In genomic region chr1:172159970-172160369, GRCm38 (mm10) we compare ENCODE assay signal across 30 mouse cellular contexts. TPM values are rescaled to one million over a fixed set of nuclear protein-coding genes. Genes with fewer than 3 reads are reported as not detected.
A peak's percentile ranks its signal among the peaks of the same experiment; 100 is the strongest.
DNase-seq lines count a peak whose midpoint lies in the region; ATAC-seq and TF ChIP-seq lines count a peak whose summit lies in the region.
"Had no signal": no experiment of that assay in that cellular context is flagged by ENCODE, and none has a peak within 500 bp of the region (broad histone marks: within the 10 kb centered on the region; RNA-seq: fewer than 3 reads in every experiment).

No protein-coding gene starts in this region.

- no peak overlapping the region for H3K9ac ChIP-seq in heart, embryonic 15.5 days
- no peak overlapping the region for H3K9ac ChIP-seq in stomach, embryonic 16.5 days (ENCODE audit: low read length)
- H3K9ac ChIP-seq: embryonic facial prominence, embryonic 15.5 days; forebrain, embryonic 12.5 days; forebrain, postnatal 0 days; hindbrain, embryonic 14.5 days; liver, embryonic 15.5 days; midbrain, embryonic 13.5 days; neural tube, embryonic 13.5 days had no signal

- H3K27ac ChIP-seq in heart, embryonic 10.5 days: peak overlapping the region; percentile 81
- H3K27ac ChIP-seq in heart, embryonic 15.5 days: peak overlapping the region; percentile 67
- H3K27ac ChIP-seq in kidney, adult 2 months (ENCODE audit: insufficient read depth, low read depth, low read length): peak overlapping the region; percentile 80; the same call in 1 of the 2 replicates
- H3K27ac ChIP-seq in stomach, embryonic 16.5 days (ENCODE audit: low read length): no peak overlapping the region
- H3K27ac ChIP-seq: embryonic facial prominence, embryonic 10.5 days; embryonic facial prominence, embryonic 15.5 days; forebrain, embryonic 12.5 days; hindbrain, embryonic 14.5 days; liver, embryonic 15.5 days; midbrain, embryonic 13.5 days; neural tube, embryonic 13.5 days had no signal

- ATAC-seq in heart, embryonic 15.5 days (replicated peaks; ENCODE audit: insufficient number of reproducible peaks, insufficient read depth, low FRiP score, low read depth): no peak
- ATAC-seq in stomach, embryonic 16.5 days (ENCODE audit: insufficient read depth, low FRiP score): peak; percentile 44; the same call in 1 of the 2 replicates
- ATAC-seq: forebrain, postnatal 0 days; midbrain, embryonic 13.5 days; Patski had no signal

- no peak for DNase-seq in heart, embryonic 10.5 days (ENCODE audit: low spot score)
- no peak for DNase-seq in heart, postnatal 36 days
- DNase-seq in heart, postnatal 14 days: no peak
- no peak for DNase-seq in kidney, adult 2 months
- DNase-seq in kidney, postnatal 4 days: no peak
- no peak for DNase-seq in layer of hippocampus, adult 8-10 months (ENCODE audit: low spot score in 2 of 2)
- DNase-seq: adrenal gland, postnatal 10 days; cerebellum, adult 8-10 months; cerebellum, postnatal 25 days; forebrain, postnatal 0 days; gastrocnemius, postnatal 14 days; kidney, postnatal 10 days; liver; lung, postnatal 4 days; right cerebral cortex, postnatal 4 days; thymus, adult 18-20 months; thymus, postnatal 25 days had no signal

- H3K36me3 ChIP-seq in heart, embryonic 10.5 days: peaks cover 18% of the 10 kb centered on the region
- peaks cover 15% of the 10 kb centered on the region for H3K36me3 ChIP-seq in heart, embryonic 15.5 days
- H3K36me3 ChIP-seq in kidney, adult 2 months (ENCODE audit: control insufficient read depth, insufficient read depth, low read length): peaks cover 4% of the 10 kb centered on the region; the same call in 1 of the 2 replicates
- no peaks in the 10 kb centered on the region for H3K36me3 ChIP-seq in stomach, embryonic 16.5 days (ENCODE audit: control insufficient read depth, insufficient read depth, low read length)

- TF ChIP-seq POLR2A in kidney, adult 2 months (IDR thresholded peaks at IDR 0.05; ENCODE audit: low read depth, low read length): no peak

- TF ChIP-seq CTCF in kidney, adult 2 months (conservative IDR thresholded peaks at IDR 0.05; ENCODE audit: insufficient read depth, insufficient read length, low read depth, low read length): no peak

- H3K9me3 ChIP-seq in heart, embryonic 10.5 days: no peaks in the 10 kb centered on the region
- H3K9me3 ChIP-seq in heart, embryonic 15.5 days (replicated peaks): no peaks in the 10 kb centered on the region
- no peaks in the 10 kb centered on the region for H3K9me3 ChIP-seq in stomach, embryonic 16.5 days (replicated peaks; ENCODE audit: control insufficient read depth, low read length)
- H3K9me3 ChIP-seq: embryonic facial prominence, embryonic 10.5 days; embryonic facial prominence, embryonic 15.5 days; forebrain, embryonic 12.5 days; liver, embryonic 15.5 days; megakaryocyte, embryonic 14.5 days; midbrain, embryonic 13.5 days; neural tube, embryonic 13.5 days had no signal

- intact Hi-C loops in heart, postnatal 36 days (cut with DNase I): loop anchor here (5.0 kb wide), 1 partner anchor 37 kb away; no protein-coding TSS in a partner anchor
- intact Hi-C loops in heart, postnatal 14 days (cut with DNase I): loop anchor here (5.0 kb wide), 2 partner anchors 57 to 87 kb away; partner anchors contain the start of gene Casq1

- 53% methylated on average over 4 of the region's 4 CpGs for WGBS in heart, embryonic 10.5 days
- 39% methylated on average over 4 of the region's 4 CpGs for WGBS in heart, embryonic 15.5 days
- 27% methylated on average over 4 of the region's 4 CpGs for WGBS in kidney, adult 2 months
- WGBS in stomach, embryonic 16.5 days: 18% methylated on average over 4 of the region's 4 CpGs

- H3K4me1 ChIP-seq in heart, embryonic 10.5 days: peaks cover 18% of the 10 kb centered on the region
- peaks cover 31% of the 10 kb centered on the region for H3K4me1 ChIP-seq in heart, embryonic 15.5 days (replicated peaks)
- H3K4me1 ChIP-seq in kidney, adult 2 months (ENCODE audit: control insufficient read depth, insufficient read depth, low read length): peaks cover 18% of the 10 kb centered on the region
- H3K4me1 ChIP-seq in stomach, embryonic 16.5 days (ENCODE audit: control insufficient read depth, insufficient read depth, low read length): peaks cover 9% of the 10 kb centered on the region
- H3K4me1 ChIP-seq: embryonic facial prominence, embryonic 10.5 days; embryonic facial prominence, embryonic 15.5 days had no signal

- H3K4me3 ChIP-seq in heart, embryonic 10.5 days: 0 out of 2 replicates have a peak overlapping the region, but pooled peaks have one; percentile 2
- H3K4me3 ChIP-seq in heart, embryonic 15.5 days: no peak overlapping the region
- H3K4me3 ChIP-seq in kidney, adult 2 months (ENCODE audit: insufficient read depth, low read depth, low read length): no peak overlapping the region
- H3K4me3 ChIP-seq in stomach, embryonic 16.5 days (replicated peaks; ENCODE audit: low read length): no peak overlapping the region
- H3K4me3 ChIP-seq: embryonic facial prominence, embryonic 10.5 days; embryonic facial prominence, embryonic 15.5 days; forebrain, embryonic 12.5 days; liver, embryonic 15.5 days; megakaryocyte, embryonic 14.5 days; midbrain, embryonic 13.5 days; neural tube, embryonic 13.5 days had no signal

- H3K27me3 ChIP-seq in heart, embryonic 10.5 days (ENCODE audit: insufficient read depth, poor library complexity, severe bottlenecking): no peaks in the 10 kb centered on the region
- no peaks in the 10 kb centered on the region for H3K27me3 ChIP-seq in heart, embryonic 15.5 days
- H3K27me3 ChIP-seq in kidney, adult 2 months (replicated peaks; ENCODE audit: control insufficient read depth, insufficient read depth, low read length): no peaks in the 10 kb centered on the region
- H3K27me3 ChIP-seq in stomach, embryonic 16.5 days (ENCODE audit: control insufficient read depth, insufficient read depth, low read length): no peaks in the 10 kb centered on the region
- H3K27me3 ChIP-seq: embryonic facial prominence, embryonic 15.5 days; forebrain, embryonic 12.5 days; liver, embryonic 15.5 days; megakaryocyte, embryonic 14.5 days; midbrain, embryonic 13.5 days; neural tube, embryonic 13.5 days; Patski had no signal

- H3K4me2 ChIP-seq in heart, embryonic 15.5 days: peak overlapping the region; percentile 32; the same call in 1 of the 2 replicates
- no peak overlapping the region for H3K4me2 ChIP-seq in stomach, embryonic 16.5 days (ENCODE audit: low read depth, low read length)
- H3K4me2 ChIP-seq: embryonic facial prominence, embryonic 15.5 days; forebrain, embryonic 12.5 days; hindbrain, embryonic 14.5 days; liver, embryonic 15.5 days; midbrain, embryonic 13.5 days; neural tube, embryonic 13.5 days had no signal

RNA-seq across cellular contexts. Expression of gene Dcaf8, which starts 12.1 kb away (rescaled TPM):
- polyA plus RNA-seq in heart, embryonic 10.5 days (2016; fragmentation: Nextera tagmentation; extraction: Ambion mirVana): 110 and 125 TPM in 2 replicates
- 100 to 1,000 TPM; 124 to 129 TPM for total RNA-seq in heart, postnatal 36 days (2021)
- polyA plus RNA-seq in heart, embryonic 15.5 days (2015; fragmentation: Nextera tagmentation; extraction: Ambion mirVana): 107 and 118 TPM in 2 replicates
- 100 to 1,000 TPM; 117 to 122 TPM for total RNA-seq in heart, postnatal 14 days (2021)
- 93.4 and 95.1 TPM in 2 replicates for polyA plus RNA-seq in kidney, adult 2 months (2012; rRNA removed)
- 120 and 123 TPM in 2 replicates for polyA plus RNA-seq in stomach, embryonic 16.5 days (2015; fragmentation: Nextera tagmentation; extraction: Ambion mirVana)
- total RNA-seq in layer of hippocampus, adult 8-10 months (2022): 100 to 1,000 TPM; 111 to 123 (median 119) TPM

RNA-seq across cellular contexts. Expression of gene Pex19, which starts 33.4 kb away (rescaled TPM):
- polyA plus RNA-seq in heart, embryonic 10.5 days (2016; fragmentation: Nextera tagmentation; extraction: Ambion mirVana): 154 and 161 TPM in 2 replicates
- 100 to 1,000 TPM; 125 to 136 TPM for total RNA-seq in heart, postnatal 36 days (2021)
- 123 and 124 TPM in 2 replicates for polyA plus RNA-seq in heart, embryonic 15.5 days (2015; fragmentation: Nextera tagmentation; extraction: Ambion mirVana)
- 100 to 1,000 TPM; 122 to 124 TPM for total RNA-seq in heart, postnatal 14 days (2021)
- 110 and 125 TPM in 2 replicates for polyA plus RNA-seq in kidney, adult 2 months (2012; rRNA removed)
- polyA plus RNA-seq in stomach, embryonic 16.5 days (2015; fragmentation: Nextera tagmentation; extraction: Ambion mirVana): 123 and 129 TPM in 2 replicates
- total RNA-seq in layer of hippocampus, adult 8-10 months (2022): 10 to 100 TPM; 86.3 to 97.0 (median 91.7) TPM

RNA-seq across cellular contexts. Expression of gene Pea15a, which starts 46.6 kb away (rescaled TPM):
- polyA plus RNA-seq in heart, embryonic 10.5 days (2016; fragmentation: Nextera tagmentation; extraction: Ambion mirVana): 115 and 152 TPM in 2 replicates
- 10 to 100 TPM; 59.1 to 65.0 TPM for total RNA-seq in heart, postnatal 36 days (2021)
- 165 and 179 TPM in 2 replicates for polyA plus RNA-seq in heart, embryonic 15.5 days (2015; fragmentation: Nextera tagmentation; extraction: Ambion mirVana)
- total RNA-seq in heart, postnatal 14 days (2021): 10 to 100 TPM; 71.1 to 77.7 TPM
- polyA plus RNA-seq in kidney, adult 2 months (2012; rRNA removed): 52.1 and 58.7 TPM in 2 replicates
- polyA plus RNA-seq in stomach, embryonic 16.5 days (2015; fragmentation: Nextera tagmentation; extraction: Ambion mirVana): 131 and 148 TPM in 2 replicates
- total RNA-seq in layer of hippocampus, adult 8-10 months (2022): 100 to 1,000 TPM; 445 to 463 (median 462) TPM

RNA-seq across cellular contexts. Expression of gene Casq1, which starts 59.7 kb away (rescaled TPM):
- polyA plus RNA-seq in heart, embryonic 10.5 days (2016; fragmentation: Nextera tagmentation; extraction: Ambion mirVana): 225 and 307 TPM in 2 replicates
- total RNA-seq in heart, postnatal 36 days (2021): 1 to 10 TPM; 8.0 to 8.6 TPM
- polyA plus RNA-seq in heart, embryonic 15.5 days (2015; fragmentation: Nextera tagmentation; extraction: Ambion mirVana): 96.7 and 102 TPM in 2 replicates
- 10 to 100 TPM; 10.1 to 12.9 TPM for total RNA-seq in heart, postnatal 14 days (2021)
- 0.29 and 27.1 TPM in 2 replicates for polyA plus RNA-seq in kidney, adult 2 months (2012; rRNA removed)
- 26.1 and 53.9 TPM in 2 replicates for polyA plus RNA-seq in stomach, embryonic 16.5 days (2015; fragmentation: Nextera tagmentation; extraction: Ambion mirVana)
- under 1 TPM in 3 of 4 experiments, not detected in 1; 0.67 to 0.91 (median 0.78) TPM for total RNA-seq in layer of hippocampus, adult 8-10 months (2022)
- total RNA-seq: hematopoietic stem cell, adult 5-6 weeks; MEL had no signal
